Mouse (Mus musculus): ENCODE data around the gene Csrnp2. TPM values are rescaled to one million over a fixed set of nuclear protein-coding genes. Genes with fewer than 3 reads are reported as not detected.
A peak's percentile ranks its signal among the peaks of the same experiment; 100 is the strongest.

The Csrnp2 gene
- polyA plus RNA-seq, 1 experiment from 2014 or later, result 20.4 TPM

- H3K4me2 ChIP-seq, result peak within 1 kb of the TSS; percentile 84
- peak; percentile 94 for ATAC-seq (ENCODE audit: low FRiP score)
- peak within 1 kb of the TSS; percentile 92 for H3K9ac ChIP-seq (ENCODE audit: low read length)
- H3K36me3 ChIP-seq (ENCODE audit: control insufficient read depth, insufficient read depth, low read length), result no peaks in the 10 kb centered on the region
- H3K4me3 ChIP-seq (ENCODE audit: low read depth, low read length), result peak within 1 kb of the TSS; percentile 84
- H3K4me1 ChIP-seq (ENCODE audit: control insufficient read depth, insufficient read depth, low read length), result peaks cover 12% of the 10 kb centered on the region
- 2% methylated on average over 73 of the region's 84 CpGs for WGBS
- no peaks in the 10 kb centered on the region for H3K9me3 ChIP-seq (ENCODE audit: control insufficient read depth, low read length)
- no peaks in the 10 kb centered on the region for H3K27me3 ChIP-seq (ENCODE audit: control insufficient read depth, insufficient read depth, low read length)
- DNase-seq (ENCODE audit: low spot score, missing footprints), result peak; percentile 98
- peak within 1 kb of the TSS; percentile 78 for H3K27ac ChIP-seq (ENCODE audit: low read depth, low read length)
These were observed 26.7 kb downstream of the Csrnp2 start, which contains the start of gene Letmd1 for GRCm38 (mm10) chr15:100468295-100469188. Gene Letmd1 (plus strand): TSS chr15:100469023.

DNA sequence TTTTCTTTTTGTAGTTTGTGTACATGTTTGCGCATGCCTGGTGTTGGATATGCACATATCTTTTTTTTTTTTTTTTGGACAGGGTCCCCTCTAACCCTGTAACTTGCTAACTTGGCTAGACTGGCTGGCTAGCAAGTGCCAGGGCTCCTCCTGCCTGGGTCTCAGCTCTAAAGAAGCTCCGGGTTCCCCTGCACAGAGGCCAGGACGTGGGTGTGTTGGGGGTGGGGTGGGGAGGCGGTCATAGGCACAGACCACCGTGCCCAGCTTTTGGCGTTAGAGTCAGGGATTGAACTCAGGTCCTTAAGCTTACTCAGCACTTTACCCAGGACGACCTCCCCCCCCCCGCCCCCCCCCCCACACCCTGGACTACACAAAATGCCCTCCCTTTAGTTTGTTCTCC, 27.6 kb downstream of the Csrnp2 start:
- no peaks in the 10 kb centered on the region for H3K9me3 ChIP-seq (ENCODE audit: control insufficient read depth, low read length)
- peak overlapping the region; percentile 84; the same call in 1 of the 2 replicates for H3K4me2 ChIP-seq
- WGBS, result 45% methylated on average over 8 of the region's 8 CpGs
- H3K36me3 ChIP-seq (ENCODE audit: control insufficient read depth, insufficient read depth, low read length), result no peaks in the 10 kb centered on the region
- DNase-seq (ENCODE audit: low spot score, missing footprints) (no peak), ATAC-seq (ENCODE audit: low FRiP score) (no peak)
- H3K9ac ChIP-seq (ENCODE audit: low read length), result no peak overlapping the region; the same call in 1 of the 2 replicates
- no peaks in the 10 kb centered on the region for H3K27me3 ChIP-seq (ENCODE audit: control insufficient read depth, insufficient read depth, low read length)
- no peak overlapping the region for H3K4me3 ChIP-seq (ENCODE audit: low read depth, low read length)
- peaks cover 12% of the 10 kb centered on the region for H3K4me1 ChIP-seq (ENCODE audit: control insufficient read depth, insufficient read depth, low read length)
- no peak overlapping the region for H3K27ac ChIP-seq (ENCODE audit: low read depth, low read length)

- no peak overlapping the region for H3K27ac ChIP-seq (ENCODE audit: low read depth, low read length)
- ATAC-seq (ENCODE audit: low FRiP score), result no peak
- H3K4me2 ChIP-seq, result no peak overlapping the region
- no peaks in the 10 kb centered on the region for H3K27me3 ChIP-seq (ENCODE audit: control insufficient read depth, insufficient read depth, low read length)
- DNase-seq (ENCODE audit: low spot score, missing footprints), result no peak
- H3K4me1 ChIP-seq (ENCODE audit: control insufficient read depth, insufficient read depth, low read length), result peaks cover 12% of the 10 kb centered on the region
- 73% methylated on average over 2 of the region's 2 CpGs for WGBS
- H3K9ac ChIP-seq (ENCODE audit: low read length), result no peak overlapping the region
- H3K36me3 ChIP-seq (ENCODE audit: control insufficient read depth, insufficient read depth, low read length), result no peaks in the 10 kb centered on the region
- H3K4me3 ChIP-seq (ENCODE audit: low read depth, low read length), result no peak overlapping the region
- H3K9me3 ChIP-seq (ENCODE audit: control insufficient read depth, low read length), result no peaks in the 10 kb centered on the region
These were observed 29.9 kb downstream of the Csrnp2 start for GRCm38 (mm10) chr15:100465432-100465831.

GRCm38 (mm10) chr15:100463712-100464111, 31.6 kb downstream of the Csrnp2 start:
- ATAC-seq (ENCODE audit: low FRiP score), result no peak
- H3K27me3 ChIP-seq (ENCODE audit: control insufficient read depth, insufficient read depth, low read length), result no peaks in the 10 kb centered on the region
- no peak for DNase-seq (ENCODE audit: low spot score, missing footprints)
- H3K36me3 ChIP-seq (ENCODE audit: control insufficient read depth, insufficient read depth, low read length), result no peaks in the 10 kb centered on the region
- no peak overlapping the region for H3K4me3 ChIP-seq (ENCODE audit: low read depth, low read length)
- H3K27ac ChIP-seq (ENCODE audit: low read depth, low read length), result no peak overlapping the region
- 27% methylated on average over 6 of the region's 6 CpGs for WGBS
- no peaks in the 10 kb centered on the region for H3K9me3 ChIP-seq (ENCODE audit: control insufficient read depth, low read length)
- no peak overlapping the region for H3K4me2 ChIP-seq
- H3K4me1 ChIP-seq (ENCODE audit: control insufficient read depth, insufficient read depth, low read length), result peaks cover 6% of the 10 kb centered on the region; the same call in 1 of the 2 replicates
- H3K9ac ChIP-seq (ENCODE audit: low read length), result no peak overlapping the region

DNA sequence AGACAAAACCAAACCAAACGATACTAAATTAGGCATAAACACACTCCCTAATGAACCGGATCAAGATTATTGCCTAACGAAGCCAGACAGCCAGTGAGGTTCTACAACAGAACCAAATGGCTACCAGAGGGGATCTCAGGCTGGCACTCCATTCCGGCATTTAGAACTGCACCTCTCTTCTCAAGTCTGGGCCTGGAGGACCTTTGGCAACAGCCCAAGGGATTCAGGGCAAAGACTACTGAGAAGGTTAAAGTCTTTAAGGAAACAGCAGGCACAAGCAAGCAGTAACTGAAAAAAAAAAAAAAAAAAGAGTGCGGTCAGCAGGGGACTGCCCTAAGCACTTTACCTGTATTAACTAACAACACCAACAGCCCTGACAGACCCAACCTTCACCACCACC, 33.2 kb downstream of the Csrnp2 start:
- H3K36me3 ChIP-seq (ENCODE audit: control insufficient read depth, insufficient read depth, low read length), result no peaks in the 10 kb centered on the region
- DNase-seq (ENCODE audit: low spot score, missing footprints) (no peak), ATAC-seq (ENCODE audit: low FRiP score) (no peak)
- no peaks in the 10 kb centered on the region for H3K4me1 ChIP-seq (ENCODE audit: control insufficient read depth, insufficient read depth, low read length)
- no peak overlapping the region for H3K4me3 ChIP-seq (ENCODE audit: low read depth, low read length)
- H3K27ac ChIP-seq (ENCODE audit: low read depth, low read length), result no peak overlapping the region
- no peaks in the 10 kb centered on the region for H3K27me3 ChIP-seq (ENCODE audit: control insufficient read depth, insufficient read depth, low read length)
- 86% methylated on average over 4 of the region's 5 CpGs for WGBS
- no peak overlapping the region for H3K9ac ChIP-seq (ENCODE audit: low read length)
- H3K9me3 ChIP-seq (ENCODE audit: control insufficient read depth, low read length), result no peaks in the 10 kb centered on the region
- H3K4me2 ChIP-seq, result no peak overlapping the region

DNA sequence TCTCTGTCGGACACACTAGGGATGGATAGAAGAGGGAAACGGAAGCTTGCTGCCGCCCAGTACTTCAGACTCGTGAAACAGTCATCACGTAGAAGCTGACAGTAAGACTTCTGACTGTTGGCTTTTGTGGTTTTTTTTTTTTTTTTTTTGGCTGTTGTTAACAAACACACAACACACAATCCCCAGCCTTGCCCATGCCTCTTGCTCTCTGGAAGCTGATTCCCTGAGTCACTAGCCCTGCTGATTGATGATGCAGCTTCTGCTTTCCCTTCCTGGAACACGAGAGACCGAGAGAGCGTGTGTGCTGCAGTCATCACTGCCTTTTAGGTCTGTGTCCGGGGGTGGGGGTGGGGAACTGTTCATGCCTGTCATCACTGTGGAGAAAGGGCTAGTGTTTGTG, 33.6 kb downstream of the Csrnp2 start:
- Histone ChIP-seq H3K27me3 (ENCODE audit: control insufficient read depth, insufficient read depth, low read length) (no peaks in the 10 kb centered on the region), H3K4me1 (ENCODE audit: control insufficient read depth, insufficient read depth, low read length) (no peaks in the 10 kb centered on the region), H3K4me2 (no peak overlapping the region), H3K36me3 (ENCODE audit: control insufficient read depth, insufficient read depth, low read length) (no peaks in the 10 kb centered on the region), H3K9me3 (ENCODE audit: control insufficient read depth, low read length) (no peaks in the 10 kb centered on the region), H3K27ac (ENCODE audit: low read depth, low read length) (no peak overlapping the region), H3K9ac (ENCODE audit: low read length) (no peak overlapping the region), H3K4me3 (ENCODE audit: low read depth, low read length) (no peak overlapping the region)
- 84% methylated on average over 9 of the region's 9 CpGs for WGBS
- DNase-seq (ENCODE audit: low spot score, missing footprints), result no peak
- no peak for ATAC-seq (ENCODE audit: low FRiP score)

DNA sequence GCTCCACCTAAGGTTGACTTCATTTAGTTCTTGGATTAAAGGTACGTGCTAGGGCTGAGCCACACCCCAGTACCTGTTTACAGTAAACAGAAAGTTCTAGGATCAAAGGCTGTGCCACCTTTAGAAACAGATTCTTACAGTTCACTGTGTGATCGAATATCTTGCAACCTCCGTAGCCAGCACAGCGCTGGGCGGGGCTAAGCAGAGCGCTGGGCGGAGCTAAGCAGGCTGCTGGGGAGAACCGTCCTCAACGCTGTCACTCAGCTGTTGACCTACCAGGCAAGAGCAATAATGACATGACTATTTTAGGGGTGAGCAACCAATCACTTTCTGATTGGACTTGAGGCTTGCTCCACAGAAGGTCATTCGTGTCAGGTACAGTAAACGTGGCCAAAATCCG, 34.3 kb downstream of the Csrnp2 start:
- no peak overlapping the region for H3K4me3 ChIP-seq (ENCODE audit: low read depth, low read length)
- ATAC-seq (ENCODE audit: low FRiP score) (0 out of 2 replicates have a peak, but pooled peaks have one; percentile 33), DNase-seq (ENCODE audit: low spot score, missing footprints) (no peak)
- no peak overlapping the region for H3K9ac ChIP-seq (ENCODE audit: low read length)
- H3K36me3 ChIP-seq (ENCODE audit: control insufficient read depth, insufficient read depth, low read length), result no peaks in the 10 kb centered on the region
- WGBS, result 11% methylated on average over 12 of the region's 12 CpGs
- no peaks in the 10 kb centered on the region for H3K27me3 ChIP-seq (ENCODE audit: control insufficient read depth, insufficient read depth, low read length)
- H3K27ac ChIP-seq (ENCODE audit: low read depth, low read length), result no peak overlapping the region
- H3K4me1 ChIP-seq (ENCODE audit: control insufficient read depth, insufficient read depth, low read length), result no peaks in the 10 kb centered on the region
- H3K4me2 ChIP-seq, result peak overlapping the region; percentile 3; the same call in 1 of the 2 replicates
- H3K9me3 ChIP-seq (ENCODE audit: control insufficient read depth, low read length), result no peaks in the 10 kb centered on the region

DNA sequence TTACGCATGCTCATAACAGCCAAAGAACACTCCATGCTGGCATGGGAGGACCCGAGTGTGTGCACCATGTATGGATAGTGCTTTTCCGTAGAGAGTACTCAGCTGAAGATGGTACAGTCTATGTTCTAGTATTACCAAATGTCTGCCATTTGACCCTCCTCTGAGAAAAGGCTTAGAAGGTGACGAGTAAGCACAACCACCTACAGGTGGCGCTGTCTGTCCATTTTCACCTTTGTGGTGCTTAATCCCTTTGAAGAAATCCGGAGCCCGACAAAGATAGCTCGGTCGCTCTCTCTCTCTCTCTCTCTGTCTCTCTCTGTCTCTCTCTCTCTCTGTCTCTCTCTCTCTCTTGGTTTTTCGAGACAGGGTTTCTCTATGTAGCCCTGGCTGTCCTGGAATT, 37.2 kb downstream of the Csrnp2 start:
- ATAC-seq (ENCODE audit: low FRiP score) (no peak), DNase-seq (ENCODE audit: low spot score, missing footprints) (peak; percentile 89)
- H3K27me3 ChIP-seq (ENCODE audit: control insufficient read depth, insufficient read depth, low read length), result no peaks in the 10 kb centered on the region
- no peak overlapping the region for H3K4me2 ChIP-seq
- no peak overlapping the region for H3K27ac ChIP-seq (ENCODE audit: low read depth, low read length)
- H3K9me3 ChIP-seq (ENCODE audit: control insufficient read depth, low read length), result no peaks in the 10 kb centered on the region
- H3K9ac ChIP-seq (ENCODE audit: low read length), result no peak overlapping the region
- WGBS, result 45% methylated on average over 10 of the region's 10 CpGs
- no peaks in the 10 kb centered on the region for H3K4me1 ChIP-seq (ENCODE audit: control insufficient read depth, insufficient read depth, low read length)
- no peak overlapping the region for H3K4me3 ChIP-seq (ENCODE audit: low read depth, low read length)
- no peaks in the 10 kb centered on the region for H3K36me3 ChIP-seq (ENCODE audit: control insufficient read depth, insufficient read depth, low read length)

GRCm38 (mm10) chr15:100457340-100457739, 37.9 kb downstream of the Csrnp2 start:
- 8% methylated on average over 17 of the region's 17 CpGs for WGBS
- Histone ChIP-seq H3K36me3 (ENCODE audit: control insufficient read depth, insufficient read depth, low read length) (no peaks in the 10 kb centered on the region), H3K9ac (ENCODE audit: low read length) (no peak overlapping the region), H3K27me3 (ENCODE audit: control insufficient read depth, insufficient read depth, low read length) (no peaks in the 10 kb centered on the region), H3K27ac (ENCODE audit: low read depth, low read length) (no peak overlapping the region), H3K4me1 (ENCODE audit: control insufficient read depth, insufficient read depth, low read length) (no peaks in the 10 kb centered on the region), H3K4me2 (no peak overlapping the region), H3K9me3 (ENCODE audit: control insufficient read depth, low read length) (no peaks in the 10 kb centered on the region), H3K4me3 (ENCODE audit: low read depth, low read length) (no peak overlapping the region)
- DNase-seq (ENCODE audit: low spot score, missing footprints) (peak; percentile 97), ATAC-seq (ENCODE audit: low FRiP score) (peak; percentile 35; the same call in 1 of the 2 replicates)
